Mouse (Mus musculus) neutrophil, adult 65 days (primary cell): Measurements from ENCODE around the gene Mat2a. TPM values are rescaled to one million over a fixed set of nuclear protein-coding genes. Genes with fewer than 3 reads are reported as not detected.

Source experiments
- total RNA-seq: library from RNA; stranded (reverse); gene quantifications from 2 replicates; pipeline ENCODE4 v1.2.4, GENCODE M21; 2023

The Mat2a gene
- total RNA-seq: 78.9 and 102 TPM in 2 replicates

GRCm38 (mm10) chr6:72439355-72440185 is at the start of gene Mat2a:
Mat2a (minus strand) TSS chr6:72439558.

GRCm38 (mm10) chr6:72414076-72414756 is 25.1 kb downstream of the Mat2a start, which contains the start of gene Ggcx:
Ggcx (plus strand) TSS chr6:72414308.

GRCm38 (mm10) chr6:72389941-72390771 is 49.2 kb downstream of the Mat2a start, which contains the start of gene Vamp8:
Vamp8 (minus strand) TSS chr6:72390703.

Other genes with a start within 250 kb of the Mat2a start
- 0.32 and 0.39 TPM in 2 replicates for gene Atoh8, start 204.0 kb downstream of the Mat2a start, total RNA-seq
- gene Sftpb, start 134.9 kb downstream of the Mat2a start, total RNA-seq: 1.5 and 2.0 TPM in 2 replicates
- gene Usp39, start 94.4 kb downstream of the Mat2a start, total RNA-seq: 43.7 and 45.6 TPM in 2 replicates
- gene 0610030E20Rik, start 92.2 kb downstream of the Mat2a start, total RNA-seq: 47.6 and 59.0 TPM in 2 replicates
- gene Tmem150a, start 84.1 kb downstream of the Mat2a start, total RNA-seq: 1.2 and 1.5 TPM in 2 replicates
- gene Rnf181, start 72.6 kb downstream of the Mat2a start, total RNA-seq: 57.2 and 63.1 TPM in 2 replicates
- 37.2 and 50.9 TPM in 2 replicates for gene Vamp5, start 59.1 kb downstream of the Mat2a start, total RNA-seq
- gene Vamp8, start 48.9 kb downstream of the Mat2a start, total RNA-seq: 222 and 223 TPM in 2 replicates
- gene Ggcx, start 25.2 kb downstream of the Mat2a start, total RNA-seq: 5.1 and 7.4 TPM in 2 replicates
- gene Sh2d6, start 82.1 kb upstream of the Mat2a start, total RNA-seq: not detected in 2 replicates
- gene Capg, start 104.8 kb upstream of the Mat2a start, total RNA-seq: 272 and 314 TPM in 2 replicates
- gene Elmod3, start 158.9 kb upstream of the Mat2a start, total RNA-seq: 4.2 and 4.7 TPM in 2 replicates
- 9.2 and 15.9 TPM in 2 replicates for gene Retsat, start 158.9 kb upstream of the Mat2a start, total RNA-seq
- gene Tgoln1, start 177.4 kb upstream of the Mat2a start, total RNA-seq: 139 and 180 TPM in 2 replicates